Mouse (Mus musculus): ENCODE data around the gene Nmu.

GRCm38 (mm10) chr5:76303379-76303744 is 60.2 kb downstream of the Nmu start:
- TF ChIP-seq GATA1 (IDR thresholded peaks at IDR 0.05; ENCODE audit: low read length), result no peak
- TF ChIP-seq TAL1 (IDR thresholded peaks at IDR 0.05; ENCODE audit: low read length), result no peak
